Mouse (Mus musculus) forebrain, postnatal 0 days (tissue): Measurements from ENCODE around the gene Prune2. TPM values are rescaled to one million over a fixed set of nuclear protein-coding genes. Genes with fewer than 3 reads are reported as not detected.

Experiments
- ATAC-seq: fragments of 200-750 bp; cut with Nextera tagmentation; 2 replicates; pipeline ENCODE4 v1.8.0; 2017; ENCODE audit warnings: mild to moderate bottlenecking, moderate library complexity
- DNase-seq: peaks from one replicate; pipeline ENCODE4 v3.0.0-alpha.2; 2015
- H3K27ac ChIP-seq: fragments of 300-500 bp; sonication (generic); 2 replicates; pipeline ENCODE4 v1.5.1; 2014; ENCODE audit warnings: low read depth, mild to moderate bottlenecking, antibody characterized with exemption, low read length, moderate library complexity, mixed read lengths
- H3K27me3 ChIP-seq: fragments of 300-500 bp; sonication (generic); 2 replicates; pipeline ENCODE4 v1.6.1; 2014; ENCODE audit warnings: mild to moderate bottlenecking, low read length, mixed read lengths; ENCODE audit not compliant: insufficient read depth
- H3K36me3 ChIP-seq: fragments of 300-500 bp; sonication (generic); 2 replicates; pipeline ENCODE4 v1.6.1; 2014; ENCODE audit warnings: mild to moderate bottlenecking, moderate library complexity; ENCODE audit not compliant: insufficient read depth
- H3K4me1 ChIP-seq: fragments of 300-500 bp; sonication (generic); 2 replicates; pipeline ENCODE4 v1.6.1; 2014; ENCODE audit warnings: antibody characterized with exemption; ENCODE audit not compliant: insufficient read depth
- H3K4me2 ChIP-seq: fragments of 300-500 bp; sonication (generic); 2 replicates; pipeline ENCODE4 v1.6.1; 2014; ENCODE audit warnings: low read depth, mild to moderate bottlenecking, moderate library complexity
- H3K4me3 ChIP-seq: fragments of 300-500 bp; sonication (generic); 2 replicates; pipeline ENCODE4 v1.5.1; 2014; ENCODE audit warnings: low read depth, low read length, mixed read lengths
- H3K9ac ChIP-seq: fragments of 300-500 bp; sonication (generic); 2 replicates; pipeline ENCODE4 v1.6.1; 2014; ENCODE audit warnings: mild to moderate bottlenecking
- H3K9me3 ChIP-seq: fragments of 300-500 bp; sonication (generic); 2 replicates; pipeline ENCODE4 v1.6.1; 2016; ENCODE audit warnings: low read length
- CTCF ChIP-seq: sonication (generic); IDR thresholded peaks from 2 replicates; pipeline ENCODE4 v1.5.1; 2016; ENCODE audit warnings: antibody characterized with exemption, control low read depth, low read depth
- WGBS: fragments of 180-500 bp; shearing (Covaris S2); extraction: QIAGEN DNeasy Blood & Tissue Kit; methylation state at CpG from one replicate; pipeline ENCODE4 v1.1.7; 2014; 5-methylcytosine and 5-hydroxymethylcytosine counted together
- polyA plus RNA-seq: library from polyadenylated mRNA; unstranded; fragments of >200 nt; fragmentation: Nextera tagmentation; extraction: Ambion mirVana; gene quantifications from 2 replicates; pipeline ENCODE4 v1.2.1, GENCODE M21; 2015
- total RNA-seq: library from RNA; depleted of rRNA; stranded (reverse); fragments of >200 nt; gene quantifications from 2 replicates; pipeline ENCODE4 v1.2.3, GENCODE M21; 2014

Gene Prune2
- total and polyA plus RNA-seq, 2 experiments from 2014 or later = 7.2 to 13.1 TPM

DNA sequence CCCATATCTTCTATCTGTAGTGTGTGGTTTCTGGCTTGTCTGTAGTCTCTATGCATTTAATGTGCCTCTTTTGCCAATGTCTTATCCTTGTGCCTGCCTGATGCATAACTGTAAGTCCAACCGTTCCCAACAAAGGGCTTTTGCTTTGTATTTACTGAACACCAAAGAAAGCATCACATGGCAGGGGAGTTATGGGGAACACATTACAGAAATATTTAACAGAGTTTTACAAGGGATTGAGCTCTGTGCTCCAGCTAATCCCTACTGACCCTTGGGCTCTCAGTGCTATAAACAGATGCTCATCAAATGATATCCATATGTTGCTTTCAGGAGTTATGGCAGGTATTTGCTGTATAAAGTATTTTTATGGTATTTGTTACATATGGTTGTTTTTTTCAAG lies 116.3 kb downstream of the Prune2 start:
- H3K4me2 ChIP-seq = no peak overlapping the region
- H3K9me3 ChIP-seq = no peaks in the 10 kb centered on the region
- ATAC-seq (no peak), DNase-seq (no peak)
- no peak overlapping the region for H3K27ac ChIP-seq
- 84% methylated on average over 1 of the region's 1 CpGs for WGBS
- no peaks in the 10 kb centered on the region for H3K36me3 ChIP-seq
- no peak overlapping the region for H3K9ac ChIP-seq
- H3K27me3 ChIP-seq = no peaks in the 10 kb centered on the region
- H3K4me3 ChIP-seq = no peak overlapping the region
- H3K4me1 ChIP-seq = no peaks in the 10 kb centered on the region
- no peak for TF ChIP-seq CTCF

DNA sequence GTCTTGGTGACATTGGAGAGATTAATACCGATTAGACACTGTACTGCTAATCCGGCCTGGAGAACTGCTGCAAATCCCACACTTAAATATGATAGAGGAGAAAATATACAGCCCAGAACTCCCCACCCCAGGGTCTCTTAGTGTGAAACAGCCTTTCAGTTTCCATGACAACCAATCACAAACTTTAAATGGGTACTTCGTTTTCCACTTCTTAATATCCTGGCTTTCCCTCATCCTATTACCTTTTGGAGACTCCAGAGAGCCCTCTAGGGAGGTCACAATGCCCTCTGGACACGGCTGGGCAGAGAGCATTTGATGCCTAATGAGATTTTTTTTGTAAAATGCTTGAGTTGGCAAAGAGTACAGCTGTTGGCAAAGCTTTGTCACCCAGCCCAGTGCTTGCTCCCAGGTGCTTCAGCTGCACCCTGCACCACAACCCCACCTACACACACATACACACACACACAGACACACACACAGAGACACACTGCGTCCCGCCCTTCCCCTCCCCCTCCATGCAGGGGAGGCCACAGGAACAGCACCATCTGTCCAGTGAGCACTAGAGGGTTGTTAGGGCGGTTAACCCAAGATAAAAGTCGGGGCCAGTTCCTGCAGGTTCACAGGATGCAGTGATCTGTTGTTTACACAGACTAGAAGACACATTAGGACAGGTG lies 122.9 kb downstream of the Prune2 start:
- WGBS = 49% methylated on average over 8 of the region's 8 CpGs
- DNase-seq (no peak), ATAC-seq (peak; percentile 48; the same call in 1 of the 2 replicates)
- Histone ChIP-seq H3K9me3 (no peaks in the 10 kb centered on the region), H3K27ac (no peak overlapping the region), H3K9ac (no peak overlapping the region), H3K27me3 (no peaks in the 10 kb centered on the region), H3K4me3 (no peak overlapping the region), H3K36me3 (no peaks in the 10 kb centered on the region), H3K4me2 (no peak overlapping the region), H3K4me1 (no peaks in the 10 kb centered on the region)
- no peak for TF ChIP-seq CTCF

GRCm38 (mm10) chr19:17081382-17081781 lies 125.5 kb downstream of the Prune2 start:
- DNase-seq (no peak), ATAC-seq (no peak)
- H3K36me3 ChIP-seq = no peaks in the 10 kb centered on the region
- H3K4me1 ChIP-seq = no peaks in the 10 kb centered on the region
- no peak overlapping the region for H3K9ac ChIP-seq
- H3K27ac ChIP-seq = no peak overlapping the region
- no peak overlapping the region for H3K4me2 ChIP-seq
- H3K4me3 ChIP-seq = no peak overlapping the region
- no peaks in the 10 kb centered on the region for H3K9me3 ChIP-seq
- no peak for TF ChIP-seq CTCF
- 81% methylated on average over 10 of the region's 10 CpGs for WGBS
- no peaks in the 10 kb centered on the region for H3K27me3 ChIP-seq

DNA sequence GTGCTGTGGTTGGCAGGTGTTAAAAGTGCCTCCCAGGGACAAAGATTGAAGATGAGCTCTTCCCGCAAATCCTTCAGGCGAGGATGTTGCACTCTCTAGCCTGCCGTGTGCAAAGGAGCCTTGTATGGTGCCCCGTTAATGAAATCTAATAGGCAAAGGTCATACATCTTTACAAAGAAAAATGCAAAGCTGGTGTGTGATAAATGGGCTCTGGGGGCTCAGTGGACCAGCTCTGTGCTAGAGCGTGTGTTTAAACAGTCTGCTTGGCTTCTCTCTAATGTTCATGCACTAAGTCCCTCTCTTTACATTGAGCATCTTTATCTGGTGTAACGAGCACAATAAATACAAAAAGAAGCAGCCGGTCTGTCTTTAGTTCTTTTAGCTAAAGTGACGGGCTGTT lies 138.1 kb downstream of the Prune2 start:
- DNase-seq (no peak), ATAC-seq (no peak)
- no peaks in the 10 kb centered on the region for H3K4me1 ChIP-seq
- 27% methylated on average over 8 of the region's 8 CpGs for WGBS
- H3K36me3 ChIP-seq = no peaks in the 10 kb centered on the region
- no peaks in the 10 kb centered on the region for H3K9me3 ChIP-seq
- no peak overlapping the region for H3K27ac ChIP-seq
- H3K4me2 ChIP-seq = no peak overlapping the region
- no peak overlapping the region for H3K4me3 ChIP-seq
- H3K9ac ChIP-seq = no peak overlapping the region
- no peak for TF ChIP-seq CTCF
- no peaks in the 10 kb centered on the region for H3K27me3 ChIP-seq

DNA sequence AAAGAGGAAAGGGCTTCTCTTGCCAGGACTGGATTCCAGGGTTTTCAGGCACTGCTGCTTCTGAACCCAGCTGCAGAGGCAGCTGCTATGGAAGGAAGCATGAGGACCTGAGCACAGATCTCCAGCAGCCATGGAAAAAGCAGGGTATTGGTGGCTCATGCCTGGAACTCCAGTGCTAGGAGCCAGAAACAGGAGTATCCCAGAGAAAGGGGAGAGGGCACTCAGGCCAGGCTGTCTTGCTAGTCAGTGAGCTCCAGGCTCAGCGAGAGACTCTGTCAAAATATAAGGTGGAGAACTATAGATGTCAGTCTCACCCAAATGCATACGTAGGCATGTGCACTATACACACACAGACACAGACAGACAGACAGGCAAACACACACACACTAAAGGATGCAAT lies 140.4 kb downstream of the Prune2 start:
- no peak for ATAC-seq
- no peak for TF ChIP-seq CTCF
- Histone ChIP-seq H3K4me1 (no peaks in the 10 kb centered on the region), H3K27me3 (no peaks in the 10 kb centered on the region), H3K36me3 (no peaks in the 10 kb centered on the region), H3K27ac (no peak overlapping the region), H3K9ac (no peak overlapping the region), H3K4me3 (no peak overlapping the region), H3K4me2 (no peak overlapping the region), H3K9me3 (no peaks in the 10 kb centered on the region)
- 92% methylated on average over 2 of the region's 2 CpGs for WGBS
- no peak for DNase-seq

DNA sequence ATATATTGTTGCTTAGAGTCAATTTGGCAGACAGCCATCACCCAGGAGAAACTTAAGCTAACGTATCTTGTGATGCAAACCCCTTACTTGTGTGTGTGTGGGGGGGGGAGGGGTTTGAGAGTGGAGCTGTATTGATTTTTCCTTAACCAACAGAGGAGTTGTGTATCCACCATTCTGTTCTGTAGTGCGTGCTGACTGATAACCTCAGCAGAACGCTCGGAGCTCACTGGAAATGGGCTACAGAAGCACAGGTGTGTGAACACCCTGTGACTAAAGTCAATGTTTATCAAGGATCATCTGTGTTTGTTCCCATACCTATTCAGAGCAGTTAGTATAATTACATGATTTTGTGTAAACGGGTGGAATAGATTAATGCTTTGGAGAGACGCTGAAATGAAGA lies 141.3 kb downstream of the Prune2 start:
- H3K9me3 ChIP-seq = no peaks in the 10 kb centered on the region
- DNase-seq (no peak), ATAC-seq (no peak)
- H3K4me1 ChIP-seq = no peaks in the 10 kb centered on the region
- no peaks in the 10 kb centered on the region for H3K27me3 ChIP-seq
- no peak overlapping the region for H3K27ac ChIP-seq
- 74% methylated on average over 6 of the region's 6 CpGs for WGBS
- no peak overlapping the region for H3K4me2 ChIP-seq
- TF ChIP-seq CTCF = no peak
- no peaks in the 10 kb centered on the region for H3K36me3 ChIP-seq
- no peak overlapping the region for H3K4me3 ChIP-seq
- no peak overlapping the region for H3K9ac ChIP-seq

GRCm38 (mm10) chr19:17108782-17109181 lies 152.9 kb downstream of the Prune2 start:
- H3K9me3 ChIP-seq = no peaks in the 10 kb centered on the region
- TF ChIP-seq CTCF = no peak
- 73% methylated on average over 8 of the region's 8 CpGs for WGBS
- no peaks in the 10 kb centered on the region for H3K27me3 ChIP-seq
- H3K4me2 ChIP-seq = no peak overlapping the region
- H3K36me3 ChIP-seq = no peaks in the 10 kb centered on the region
- ATAC-seq (peak; percentile 43; the same call in 1 of the 2 replicates), DNase-seq (peak; percentile 7)
- H3K4me3 ChIP-seq = no peak overlapping the region
- no peak overlapping the region for H3K27ac ChIP-seq
- H3K4me1 ChIP-seq = no peaks in the 10 kb centered on the region
- no peak overlapping the region for H3K9ac ChIP-seq
